Mouse (Mus musculus) midbrain, postnatal 0 days (tissue): Measurements from ENCODE around the gene Arhgef40. TPM values are rescaled to one million over a fixed set of nuclear protein-coding genes. Genes with fewer than 3 reads are reported as not detected.

ENCODE experiments used
- polyA plus RNA-seq: library from polyadenylated mRNA; unstranded; fragments of >200 nt; fragmentation: Nextera tagmentation; extraction: Ambion mirVana; gene quantifications from 2 replicates; pipeline ENCODE4 v1.2.1, GENCODE M21; 2015
- total RNA-seq: library from RNA; depleted of rRNA; stranded (reverse); fragments of >200 nt; gene quantifications from 2 replicates; pipeline ENCODE4 v1.2.3, GENCODE M21; 2014; rRNA removed

Arhgef40 gene
- total and polyA plus RNA-seq, 2 experiments from 2014 or later: 66.1 to 93.8 TPM

Other genes starting within 250 kb of the Arhgef40 start
- gene Ang4, start 211.1 kb upstream of the Arhgef40 start, total RNA-seq: not detected in 2 replicates
- gene Ang4, start 211.1 kb upstream of the Arhgef40 start, polyA plus RNA-seq: not detected in 2 replicates
- gene AY358078, start 184.7 kb upstream of the Arhgef40 start, total RNA-seq: not detected in 2 replicates
- gene AY358078, start 184.7 kb upstream of the Arhgef40 start, polyA plus RNA-seq: not detected in 2 replicates
- not detected in 2 replicates for gene Ear6, start 131.0 kb upstream of the Arhgef40 start, total RNA-seq
- not detected in 2 replicates for gene Ear6, start 131.0 kb upstream of the Arhgef40 start, polyA plus RNA-seq
- gene Mettl17, start 99.9 kb upstream of the Arhgef40 start, total RNA-seq: 68.2 and 71.6 TPM in 2 replicates
- 70.3 and 91.4 TPM in 2 replicates for gene Mettl17, start 99.9 kb upstream of the Arhgef40 start, polyA plus RNA-seq
- gene Slc39a2, start 91.8 kb upstream of the Arhgef40 start, total RNA-seq: 2.7 and 3.2 TPM in 2 replicates
- 0.70 and 0.84 TPM in 2 replicates for gene Slc39a2, start 91.8 kb upstream of the Arhgef40 start, polyA plus RNA-seq
- gene Ndrg2, start 70.6 kb upstream of the Arhgef40 start, total RNA-seq: 403 and 449 TPM in 2 replicates
- gene Ndrg2, start 70.6 kb upstream of the Arhgef40 start, polyA plus RNA-seq: 356 and 413 TPM in 2 replicates
- gene Tppp2, start 66.3 kb upstream of the Arhgef40 start, total RNA-seq: not detected in 2 replicates
- not detected in 2 replicates for gene Tppp2, start 66.3 kb upstream of the Arhgef40 start, polyA plus RNA-seq
- gene Rnase13, start 61.9 kb upstream of the Arhgef40 start, total RNA-seq: not detected in 2 replicates
- gene Rnase13, start 61.9 kb upstream of the Arhgef40 start, polyA plus RNA-seq: 0.11 TPM in 1 of 2 replicates, not detected in the other
- gene Tmem253, start 30.9 kb downstream of the Arhgef40 start, total RNA-seq: not detected in 2 replicates
- 0.18 and 0.81 TPM in 2 replicates for gene Tmem253, start 30.9 kb downstream of the Arhgef40 start, polyA plus RNA-seq
- 60.4 and 65.5 TPM in 2 replicates for gene Zfp219, start 36.0 kb downstream of the Arhgef40 start, total RNA-seq
- gene Zfp219, start 36.0 kb downstream of the Arhgef40 start, polyA plus RNA-seq: 23.5 TPM in 2 replicates
- gene Olfr221, start 57.7 kb downstream of the Arhgef40 start, total RNA-seq: not detected in 2 replicates
- gene Olfr221, start 57.7 kb downstream of the Arhgef40 start, polyA plus RNA-seq: not detected in 2 replicates
- 57.6 and 69.2 TPM in 2 replicates for gene Hnrnpc, start 119.3 kb downstream of the Arhgef40 start, total RNA-seq
- 242 and 258 TPM in 2 replicates for gene Hnrnpc, start 119.3 kb downstream of the Arhgef40 start, polyA plus RNA-seq
- gene Rpgrip1, start 126.0 kb downstream of the Arhgef40 start, total RNA-seq: 5.5 and 6.4 TPM in 2 replicates
- 55.9 and 59.8 TPM in 2 replicates for gene Rpgrip1, start 126.0 kb downstream of the Arhgef40 start, polyA plus RNA-seq
- 32.3 and 42.1 TPM in 2 replicates for gene Supt16, start 212.7 kb downstream of the Arhgef40 start, total RNA-seq
- gene Supt16, start 212.7 kb downstream of the Arhgef40 start, polyA plus RNA-seq: 35.4 and 36.9 TPM in 2 replicates